Mouse (Mus musculus): Measurements from ENCODE around the gene Fam166b. TPM values are rescaled to one million over a fixed set of nuclear protein-coding genes. Genes with fewer than 3 reads are reported as not detected.
A peak's percentile ranks its signal among the peaks of the same experiment; 100 is the strongest.

Gene Fam166b
- total RNA-seq, 2 experiments from 2014 or later = 0.59 to 3.1 TPM

DNA sequence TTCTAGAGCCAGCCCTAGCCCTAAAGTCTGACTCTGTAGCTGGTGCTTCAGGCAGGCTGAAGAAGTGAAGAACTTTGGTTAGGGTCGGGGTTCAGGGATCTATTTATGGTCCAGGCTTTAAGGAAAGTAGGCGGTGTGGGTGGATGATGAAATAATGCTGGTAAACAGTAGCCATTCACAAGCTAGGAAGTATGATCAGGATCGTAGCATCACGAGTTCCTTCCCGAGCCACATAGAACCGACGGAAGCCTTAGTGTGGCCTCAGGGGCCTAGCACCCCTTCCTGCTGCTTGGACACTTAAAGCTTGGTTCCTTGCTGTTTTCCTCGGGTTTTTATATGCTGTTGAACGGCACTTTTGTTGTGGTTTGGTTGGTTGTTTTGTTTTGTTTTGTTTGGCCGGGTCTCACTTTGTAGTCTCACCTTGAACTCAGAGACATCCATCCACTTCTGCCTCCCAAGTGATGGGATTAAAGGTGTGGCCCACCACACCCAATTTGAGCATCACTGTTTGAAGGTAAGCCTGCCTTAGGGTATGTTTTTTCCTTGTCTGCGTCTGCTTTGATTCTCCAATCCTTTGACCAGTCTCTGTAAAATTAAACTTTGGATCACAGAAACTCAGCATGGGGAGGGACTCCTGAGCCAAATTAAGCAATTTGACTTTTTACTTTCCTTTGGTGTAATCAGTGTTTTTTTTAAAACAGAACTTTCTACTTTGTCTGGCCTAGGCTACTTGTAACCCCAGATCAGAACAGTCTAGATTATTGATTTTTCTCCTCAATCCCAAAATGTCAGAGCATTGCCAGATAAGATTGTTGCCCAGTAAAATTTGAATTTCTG, 45.5 kb downstream of the Fam166b start:
- no peak for DNase-seq (ENCODE audit: extremely low spot score in 1 of 2, low spot score in 1 of 2)

DNA sequence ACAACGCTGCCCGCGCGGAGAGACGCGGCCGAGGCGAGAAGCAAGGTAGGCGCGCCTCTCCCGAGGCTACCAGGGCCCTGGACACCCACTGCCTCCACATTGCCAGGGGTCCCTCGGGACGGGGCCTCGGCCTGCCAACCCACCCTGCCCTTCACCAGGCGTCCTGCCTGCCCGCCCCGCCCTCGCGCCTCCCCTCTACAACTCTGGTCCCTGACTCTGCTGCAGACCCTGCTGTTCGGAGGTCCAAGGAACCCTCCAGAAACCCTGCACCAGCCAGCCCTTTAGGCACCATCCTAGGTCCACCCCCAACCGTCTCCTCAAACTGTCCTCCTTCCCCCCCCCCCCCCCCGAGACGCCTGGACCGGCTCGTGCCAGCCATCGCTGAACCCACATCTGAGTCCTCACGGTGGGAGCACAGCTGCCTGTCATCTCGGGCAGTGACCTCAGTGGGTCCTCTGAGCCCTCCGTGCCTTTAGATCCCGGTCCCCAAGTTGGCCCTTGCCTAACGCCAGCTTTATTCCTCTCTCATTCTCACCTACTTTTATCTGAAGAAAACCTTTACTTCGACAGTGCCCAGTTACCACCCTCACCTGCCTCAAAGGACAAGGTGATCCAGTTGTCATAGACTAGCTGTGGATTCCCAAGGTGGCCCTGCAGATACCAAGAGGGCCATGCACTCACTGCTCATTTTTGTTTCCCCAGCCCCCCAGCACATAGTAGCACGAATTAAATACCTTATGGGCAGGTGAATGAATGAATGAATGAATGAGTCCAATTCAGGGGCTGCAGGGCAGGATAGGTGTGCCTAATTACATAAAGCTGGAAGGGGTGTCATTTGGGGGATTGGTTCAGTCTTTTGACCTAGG, 46.5 kb downstream of the Fam166b start:
- DNase-seq (ENCODE audit: extremely low spot score in 1 of 2, low spot score in 1 of 2) = no peak

DNA sequence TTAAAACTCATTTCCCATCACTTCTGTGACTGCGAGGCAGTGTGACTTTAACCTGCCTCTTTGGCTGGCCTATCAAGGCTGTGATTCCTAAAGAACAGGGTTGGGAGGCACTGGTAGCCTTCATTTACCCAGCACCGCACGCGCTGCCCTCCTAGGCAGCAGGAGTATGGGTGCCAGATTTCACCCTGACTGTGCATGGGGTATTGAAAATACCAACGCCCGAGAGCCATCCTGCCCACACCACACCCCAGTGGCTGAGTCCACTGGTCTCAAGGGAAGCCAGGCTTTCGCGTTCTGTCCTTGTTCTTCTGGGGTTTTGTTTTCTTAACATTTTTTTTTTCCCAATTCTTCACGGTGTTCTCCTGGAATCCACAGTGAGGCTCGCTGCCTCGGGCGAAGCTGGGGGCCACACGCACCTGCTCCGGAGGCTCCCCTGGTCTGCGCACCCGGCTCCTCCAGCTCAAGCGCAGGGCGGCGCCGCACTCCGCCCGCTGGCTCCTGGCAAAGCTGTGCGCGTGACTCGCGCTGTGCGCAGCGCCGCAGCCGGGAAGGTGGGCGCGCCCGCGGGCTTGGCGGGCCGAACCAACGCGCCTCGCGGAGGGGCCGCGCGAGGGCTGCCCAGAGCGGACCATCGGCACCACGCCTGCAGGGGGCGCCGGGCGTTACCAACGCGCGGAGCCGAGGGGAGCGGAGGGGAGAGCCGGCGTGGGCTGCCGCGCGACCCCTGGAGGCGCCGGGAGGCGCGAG, 47.4 kb downstream of the Fam166b start, which contains the start of gene Rusc2:
Gene Rusc2, plus strand, starts transcription at position 572 of the 747 bp plus-strand sequence.
- DNase-seq (ENCODE audit: extremely low spot score in 1 of 2, low spot score in 1 of 2) = peak; percentile 91 to 96

DNA sequence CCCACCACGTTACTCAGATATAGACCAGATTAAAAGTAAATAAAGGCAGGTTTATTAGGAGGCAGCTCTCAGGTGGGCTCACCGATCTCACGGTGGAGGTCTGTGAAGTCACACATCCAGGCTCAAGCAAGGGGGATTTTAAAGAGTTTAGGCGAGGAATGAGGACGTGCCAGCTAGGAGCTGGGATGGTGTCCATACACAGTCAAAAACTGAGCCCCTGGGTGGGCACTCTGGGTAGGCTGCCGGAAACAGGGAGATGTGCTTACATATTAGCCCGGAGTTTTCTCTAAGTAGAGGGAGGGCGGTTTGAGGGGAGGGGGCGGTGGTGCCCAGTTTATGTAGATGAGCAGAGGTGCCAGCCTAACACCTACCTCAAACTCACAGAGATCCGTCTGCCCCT, 48.0 kb downstream of the Fam166b start:
- no peak for DNase-seq (ENCODE audit: extremely low spot score in 1 of 2, low spot score in 1 of 2)

DNA sequence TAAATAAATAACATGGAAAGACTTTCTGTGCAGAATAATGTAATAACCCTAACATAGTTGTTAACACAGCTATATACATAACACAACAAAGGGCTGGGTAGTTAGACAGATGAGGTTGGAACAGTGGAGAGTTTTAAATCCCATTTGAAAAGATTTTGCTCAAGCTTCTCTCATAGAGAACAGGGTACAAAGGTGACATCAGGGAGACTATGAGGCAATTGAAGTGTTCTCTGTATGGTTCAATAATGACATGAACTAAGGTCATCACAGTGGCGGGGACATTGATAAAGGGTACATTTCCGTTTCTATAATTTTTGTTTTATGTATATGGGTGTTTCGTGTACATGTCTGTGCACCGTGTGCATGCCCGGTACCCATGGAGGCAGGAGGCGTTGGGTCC, 49.3 kb downstream of the Fam166b start:
- no peak for DNase-seq (ENCODE audit: extremely low spot score in 1 of 2, low spot score in 1 of 2)

Other genes with a start within 250 kb of the Fam166b start
- under 1 TPM; 0.12 to 0.23 TPM for gene Atp8b5, start 162.0 kb downstream of the Fam166b start, total RNA-seq (2021)
- 100 to 1,000 TPM; 122 to 123 TPM for gene Rusc2, start 47.2 kb downstream of the Fam166b start, total RNA-seq (2021)
- 10 to 100 TPM; 74.1 to 77.6 TPM for gene Tesk1, start 12.8 kb upstream of the Fam166b start, total RNA-seq (2021)
- gene Cd72, start 25.5 kb upstream of the Fam166b start, total RNA-seq (2021) = under 1 TPM in 1 of 2 experiments, not detected in 1; 0.22 TPM
- gene Sit1, start 54.6 kb upstream of the Fam166b start, total RNA-seq (2021) = not detected
- 10 to 100 TPM; 23.5 to 28.1 TPM for gene Ccdc107, start 63.8 kb upstream of the Fam166b start, total RNA-seq (2021)
- gene Arhgef39, start 70.6 kb upstream of the Fam166b start, total RNA-seq (2021) = under 1 TPM; 0.27 to 0.70 TPM
- gene Car9, start 77.8 kb upstream of the Fam166b start, total RNA-seq (2021) = under 1 TPM; 0.22 to 0.35 TPM
- gene Tpm2, start 94.6 kb upstream of the Fam166b start, total RNA-seq (2021) = 1 to 10 TPM; 5.1 to 5.8 TPM
- 10 to 100 TPM; 58.8 to 71.2 TPM for gene Creb3, start 133.2 kb upstream of the Fam166b start, total RNA-seq (2021)
- gene Tln1, start 133.6 kb upstream of the Fam166b start, total RNA-seq (2021) = 10 to 100 TPM; 40.9 to 47.3 TPM
- 10 to 100 TPM; 40.9 to 42.7 TPM for gene Rgp1, start 149.6 kb upstream of the Fam166b start, total RNA-seq (2021)
- gene Gba2, start 149.7 kb upstream of the Fam166b start, total RNA-seq (2021) = 10 to 100 TPM; 60.8 to 64.4 TPM
- gene Msmp, start 155.4 kb upstream of the Fam166b start, total RNA-seq (2021) = not detected
- 10 to 100 TPM; 44.3 to 58.4 TPM for gene Npr2, start 202.8 kb upstream of the Fam166b start, total RNA-seq (2021)
- gene Spag8, start 224.5 kb upstream of the Fam166b start, total RNA-seq (2021) = 1 to 10 TPM; 1.4 to 1.5 TPM
- 10 to 100 TPM; 36.6 to 38.8 TPM for gene Hint2, start 227.3 kb upstream of the Fam166b start, total RNA-seq (2021)
- 10 to 100 TPM; 66.5 to 70.9 TPM for gene Tmem8b, start 239.8 kb upstream of the Fam166b start, total RNA-seq (2021)
- 1 to 10 TPM; 1.2 to 1.3 TPM for gene Fam221b, start 240.0 kb upstream of the Fam166b start, total RNA-seq (2021)

Data from layer of hippocampus, postnatal 25 days (tissue).